Mouse (Mus musculus) monocyte, adult 59 days (primary cell): ENCODE data around the gene Obp1b. TPM values are rescaled to one million over a fixed set of nuclear protein-coding genes. Genes with fewer than 3 reads are reported as not detected.

Experiments
- total RNA-seq, 2 experiments: library from RNA; stranded (reverse); gene quantifications; one replicate each; pipeline ENCODE4 v1.2.4; 2023

Gene Obp1b
- not detected for total RNA-seq

GRCm38 (mm10) chrX:78186477-78186876 lies at the start of gene Obp1b:
Obp1b (plus strand) TSS chrX:78186777.

Other genes starting within 250 kb of the Obp1b start
- not detected for gene Obp1a, start 95.4 kb upstream of the Obp1b start, total RNA-seq
- gene Gm5938, start 61.3 kb upstream of the Obp1b start, total RNA-seq = not detected
- not detected for gene Gm14743, start 59.1 kb downstream of the Obp1b start, total RNA-seq
- gene 4930480E11Rik, start 182.9 kb downstream of the Obp1b start, total RNA-seq = not detected